8 mouse cellular contexts compared by ENCODE assay signal in genomic region chr4:129985671-129986441, GRCm38 (mm10). TPM values are rescaled to one million over a fixed set of nuclear protein-coding genes. Genes with fewer than 3 reads are reported as not detected.
DNase-seq lines count a peak whose midpoint lies in the region; ATAC-seq and TF ChIP-seq lines count a peak whose summit lies in the region.

No protein-coding gene starts in this region.

- peak; percentile 34 for ATAC-seq in forebrain, postnatal 0 days
- ATAC-seq in midbrain, embryonic 12.5 days (ENCODE audit: low FRiP score, low read depth) = peak; percentile 14; the same call in 1 of the 2 replicates
- ATAC-seq in erythroblast, adult 5-6 weeks (replicated peaks; ENCODE audit: low FRiP score, poor library complexity, severe bottlenecking) = no peak

- WGBS in forebrain, postnatal 0 days = under 1% methylated on average over 53 of the region's 58 CpGs
- WGBS in midbrain, embryonic 12.5 days = 1% methylated on average over 56 of the region's 58 CpGs

- H3K4me1 ChIP-seq in forebrain, postnatal 0 days (ENCODE audit: insufficient read depth) = peaks cover 41% of the 10 kb centered on the region
- H3K4me1 ChIP-seq in midbrain, embryonic 12.5 days = peaks cover 80% of the 10 kb centered on the region

- H3K4me2 ChIP-seq in forebrain, postnatal 0 days (ENCODE audit: low read depth) = peak overlapping the region; percentile 84
- peak overlapping the region; percentile 92 for H3K4me2 ChIP-seq in midbrain, embryonic 12.5 days (replicated peaks)

- H3K27me3 ChIP-seq in forebrain, postnatal 0 days (ENCODE audit: insufficient read depth, low read length) = no peaks in the 10 kb centered on the region
- H3K27me3 ChIP-seq in midbrain, embryonic 12.5 days = peaks cover 51% of the 10 kb centered on the region

- no peaks in the 10 kb centered on the region for H3K9me3 ChIP-seq in forebrain, postnatal 0 days (ENCODE audit: low read length)
- no peaks in the 10 kb centered on the region for H3K9me3 ChIP-seq in midbrain, embryonic 12.5 days

- TF ChIP-seq CTCF in forebrain, postnatal 0 days (IDR thresholded peaks at IDR 0.05; ENCODE audit: low read depth) = peak; percentile 85

- peak overlapping the region; percentile 87 for H3K9ac ChIP-seq in forebrain, postnatal 0 days
- H3K9ac ChIP-seq in midbrain, embryonic 12.5 days (replicated peaks) = peak overlapping the region; percentile 82

- DNase-seq in T-cell, adult 2 months (ENCODE audit: low spot score) = peak; percentile 20
- DNase-seq in cerebellum, adult 11-12 months = peak; percentile 84
- peak; percentile 83 for DNase-seq in forebrain, postnatal 0 days
- DNase-seq in induced T-regulatory cell, adult 2 months (ENCODE audit: low read depth) = peak; percentile 63
- peak; percentile 97 for DNase-seq in left cerebral cortex, postnatal 4 days
- DNase-seq in spleen, postnatal 10 days (ENCODE audit: low spot score in 2 of 2) = peak; percentile 22 to 60

- peak overlapping the region; percentile 88 for H3K27ac ChIP-seq in forebrain, postnatal 0 days (ENCODE audit: low read depth, low read length)
- H3K27ac ChIP-seq in midbrain, embryonic 12.5 days (replicated peaks) = peak overlapping the region; percentile 67

- peak overlapping the region; percentile 84 for H3K4me3 ChIP-seq in forebrain, postnatal 0 days (ENCODE audit: low read depth, low read length)
- H3K4me3 ChIP-seq in midbrain, embryonic 12.5 days = peak overlapping the region; percentile 73

- intact Hi-C loops in left cerebral cortex, postnatal 4 days (cut with DNase I) = no loop called here

- H3K36me3 ChIP-seq in forebrain, postnatal 0 days (ENCODE audit: insufficient read depth) = no peaks in the 10 kb centered on the region
- H3K36me3 ChIP-seq in midbrain, embryonic 12.5 days = no peaks in the 10 kb centered on the region

RNA-seq across cellular contexts. Expression of gene Adgrb2, which starts 1.2 kb away (rescaled TPM):
- total RNA-seq in forebrain, postnatal 0 days (2014; rRNA removed) = 195 and 216 TPM in 2 replicates
- polyA plus RNA-seq in forebrain, postnatal 0 days (2015; fragmentation: Nextera tagmentation; extraction: Ambion mirVana) = 15.8 and 18.3 TPM in 2 replicates
- 100 to 1,000 TPM; 235 to 263 TPM for total RNA-seq in left cerebral cortex, postnatal 4 days (2021)
- 7.4 and 9.8 TPM in 2 replicates for polyA plus RNA-seq in midbrain, embryonic 12.5 days (2016; fragmentation: Nextera tagmentation; extraction: Ambion mirVana)
- total RNA-seq in erythroblast, adult 5-6 weeks (2015; ENCODE audit: low replicate concordance) = not detected in 2 replicates
- total RNA-seq in erythroblast, adult 5-6 weeks (2017; ENCODE audit: low replicate concordance) = not detected in 2 replicates

RNA-seq across cellular contexts. Expression of gene Spocd1, which starts 56.8 kb away (rescaled TPM):
- not detected in 2 replicates for total RNA-seq in forebrain, postnatal 0 days (2014; rRNA removed)
- polyA plus RNA-seq in forebrain, postnatal 0 days (2015; fragmentation: Nextera tagmentation; extraction: Ambion mirVana) = 0.05 TPM in 1 of 2 replicates, not detected in the other
- under 1 TPM in 1 of 2 experiments, not detected in 1; 0.24 TPM for total RNA-seq in left cerebral cortex, postnatal 4 days (2021)
- polyA plus RNA-seq in midbrain, embryonic 12.5 days (2016; fragmentation: Nextera tagmentation; extraction: Ambion mirVana) = not detected in 2 replicates
- not detected in 2 replicates for total RNA-seq in erythroblast, adult 5-6 weeks (2015; ENCODE audit: low replicate concordance)
- not detected in 2 replicates for total RNA-seq in erythroblast, adult 5-6 weeks (2017; ENCODE audit: low replicate concordance)

Comparison
In these comparisons a context has a peak if more than half of its experiments do, and no peak if none do; other contexts are left out.
1. DNase-seq: peak in every context shown above with its lines; median percentile 97 in left cerebral cortex, postnatal 4 days; 84 in cerebellum, adult 11-12 months; 83 in forebrain, postnatal 0 days; 63 in induced T-regulatory cell, adult 2 months; 41 in spleen, postnatal 10 days; 20 in T-cell, adult 2 months.
2. RNA of gene Adgrb2, which starts 1.2 kb away (total RNA-seq): 235 to 263 TPM in left cerebral cortex, postnatal 4 days and 195 to 216 TPM in forebrain, postnatal 0 days; not detected in erythroblast, adult 5-6 weeks; every median in the first group is over 100 times any median in the second.